Mouse (Mus musculus): ENCODE results near the gene Bex6.

- no peak for TF ChIP-seq CTCF (conservative IDR thresholded peaks at IDR 0.05; ENCODE audit: low read length)
- no peak for TF ChIP-seq POU5F1 (IDR thresholded peaks at IDR 0.05; ENCODE audit: borderline replicate concordance, low read length)
- no peak for TF ChIP-seq NANOG (IDR thresholded peaks at IDR 0.05; ENCODE audit: borderline replicate concordance, low read length)
These were observed 6.2 kb upstream of the Bex6 start for GRCm38 (mm10) chr16:32173401-32173800.
